Mouse (Mus musculus) retina, adult 2 months (tissue): ENCODE data around the gene Cngb1.
A peak's percentile ranks its signal among the peaks of the same experiment; 100 is the strongest.

ENCODE experiments used
- DNase-seq: peaks from one replicate; pipeline ENCODE4 v3.0.0-alpha.2; 2012; ENCODE audit warnings: low read depth, low spot score

Gene Cngb1

GRCm38 (mm10) chr8:95306431-95306830 lies at the start of gene Cngb1:
Gene Cngb1 (minus strand): TSS chr8:95306585.
- peak; percentile 89 for DNase-seq

- DNase-seq = no peak
Measured at GRCm38 (mm10) chr8:95354606-95355005, 48.2 kb upstream of the Cngb1 start.

- DNase-seq = no peak
Measured at GRCm38 (mm10) chr8:95352871-95353866, 46.8 kb upstream of the Cngb1 start.

- no peak for DNase-seq
Measured at GRCm38 (mm10) chr8:95352151-95352870, 45.9 kb upstream of the Cngb1 start, which contains the start of gene Mmp15. Gene Mmp15 (plus strand): TSS chr8:95352268.

- no peak for DNase-seq
Measured at GRCm38 (mm10) chr8:95351461-95351860, 45.1 kb upstream of the Cngb1 start.

- DNase-seq = no peak
Measured at GRCm38 (mm10) chr8:95348811-95349630, 42.6 kb upstream of the Cngb1 start.

GRCm38 (mm10) chr8:95348356-95348755 lies 42.0 kb upstream of the Cngb1 start:
- no peak for DNase-seq

- no peak for DNase-seq
Measured at GRCm38 (mm10) chr8:95346643-95347545, 40.5 kb upstream of the Cngb1 start.

- no peak for DNase-seq
Measured at GRCm38 (mm10) chr8:95344668-95345067, 38.3 kb upstream of the Cngb1 start.

- no peak for DNase-seq
Measured at GRCm38 (mm10) chr8:95341721-95342120, 35.3 kb upstream of the Cngb1 start.

GRCm38 (mm10) chr8:95336363-95336762 lies 30.0 kb upstream of the Cngb1 start:
- DNase-seq = no peak

- no peak for DNase-seq
Measured at GRCm38 (mm10) chr8:95335706-95336105, 29.3 kb upstream of the Cngb1 start.

GRCm38 (mm10) chr8:95332437-95333199 lies 26.2 kb upstream of the Cngb1 start:
- no peak for DNase-seq

- DNase-seq = peak; percentile 79
Measured at GRCm38 (mm10) chr8:95331720-95332436, 25.5 kb upstream of the Cngb1 start, which contains the start of the genes Zfp319 and Usb1. Gene Zfp319 (minus strand): TSS chr8:95331950. Gene Usb1 (plus strand): TSS chr8:95332284.

- no peak for DNase-seq
Measured at GRCm38 (mm10) chr8:95331156-95331719, 24.9 kb upstream of the Cngb1 start.

- DNase-seq = no peak
Measured at GRCm38 (mm10) chr8:95330367-95330766, 24.0 kb upstream of the Cngb1 start.

GRCm38 (mm10) chr8:95327866-95328465 lies 21.6 kb upstream of the Cngb1 start:
- no peak for DNase-seq

GRCm38 (mm10) chr8:95326822-95327221 lies 20.4 kb upstream of the Cngb1 start:
- no peak for DNase-seq
